Mouse (Mus musculus) thymus, adult 2 months (tissue): ENCODE results near the gene Rdh7.

Source experiments
- CTCF ChIP-seq: fragments of 200-500 bp; IDR thresholded peaks from 2 replicates; pipeline ENCODE4 v1.5.1; 2012; ENCODE audit warnings: mild to moderate bottlenecking, control low read depth, low read length, moderate library complexity, borderline replicate concordance; ENCODE audit not compliant: control insufficient read depth, poor library complexity, insufficient read depth; ENCODE audit errors: extremely low read depth
- POLR2A ChIP-seq: fragments of 200-500 bp; IDR thresholded peaks from 2 replicates; pipeline ENCODE4 v1.6.1; 2012; ENCODE audit warnings: mild to moderate bottlenecking, low read length, control low read depth, moderate library complexity; ENCODE audit not compliant: control insufficient read depth, poor library complexity, insufficient read depth; ENCODE audit errors: extremely low read depth

- TF ChIP-seq POLR2A (no peak), CTCF (no peak)
Observed at GRCm38 (mm10) chr10:127917651-127918050, 29.0 kb upstream of the Rdh7 start.
